Mouse (Mus musculus): Measurements from ENCODE around the gene Khdc1b.

GRCm38 (mm10) chr1:21340745-21341144 lies 42.6 kb upstream of the Khdc1b start:
- TF ChIP-seq CTCF (IDR thresholded peaks at IDR 0.05; ENCODE audit: insufficient read depth, low read depth, low read length) (no peak), POLR2A (IDR thresholded peaks at IDR 0.05; ENCODE audit: insufficient read depth, low read depth, low read length) (no peak)

All from olfactory bulb, adult 2 months (tissue).